Mouse (Mus musculus) small intestine, adult 2 months (tissue): ENCODE results near the gene Csdc2. TPM values are rescaled to one million over a fixed set of nuclear protein-coding genes. Genes with fewer than 3 reads are reported as not detected.

Source experiments
- H3K27ac ChIP-seq: fragments of 200-500 bp; 2 replicates; pipeline ENCODE4 v1.5.1; 2012; ENCODE audit warnings: low read depth, low read length, control low read depth, inconsistent platforms; ENCODE audit not compliant: insufficient read depth
- H3K27me3 ChIP-seq: fragments of 200-500 bp; 2 replicates; pipeline ENCODE4 v1.6.1; 2012; ENCODE audit warnings: mild to moderate bottlenecking, moderate library complexity, low read length, inconsistent platforms; ENCODE audit not compliant: control insufficient read depth, insufficient read depth
- H3K36me3 ChIP-seq: fragments of 200-500 bp; 2 replicates; pipeline ENCODE4 v1.6.1; 2012; ENCODE audit warnings: mild to moderate bottlenecking, low read length, control low read depth, inconsistent platforms; ENCODE audit not compliant: control insufficient read depth, insufficient read depth
- H3K4me1 ChIP-seq: fragments of 200-500 bp; 2 replicates; pipeline ENCODE4 v1.6.1; 2012; ENCODE audit warnings: low read length, inconsistent platforms, mixed read lengths; ENCODE audit not compliant: control insufficient read depth, insufficient read depth, insufficient read length
- H3K4me3 ChIP-seq: fragments of 200-500 bp; 2 replicates; pipeline ENCODE4 v1.5.1; 2012; ENCODE audit warnings: low read depth, mild to moderate bottlenecking, control low read depth, inconsistent platforms, low read length, moderate library complexity
- CTCF ChIP-seq: fragments of 200-500 bp; IDR thresholded peaks from 2 replicates; pipeline ENCODE4 v1.5.1; 2012; ENCODE audit warnings: low read depth, mild to moderate bottlenecking, control low read depth, inconsistent platforms, low read length, moderate library complexity, mixed read lengths; ENCODE audit not compliant: insufficient replicate concordance, insufficient read length; ENCODE audit errors: extremely low read depth
- POLR2A ChIP-seq: fragments of 200-500 bp; IDR thresholded peaks from 2 replicates; pipeline ENCODE4 v1.6.1; 2012; ENCODE audit warnings: low read depth, mild to moderate bottlenecking, control low read depth, inconsistent platforms, low read length, moderate library complexity
- WGBS: fragments of 180-500 bp; shearing (Covaris S2); methylation state at CpG from one replicate; pipeline ENCODE4 v1.1.7; 2018; 5-methylcytosine and 5-hydroxymethylcytosine counted together
- polyA plus RNA-seq: library from polyadenylated mRNA; depleted of rRNA; stranded (reverse); fragments of >200 nt; gene quantifications from 2 replicates; pipeline ENCODE4 v1.2.3, GENCODE M21; 2012

Gene Csdc2
- polyA plus RNA-seq, 1 experiment: 1.3 TPM

GRCm38 (mm10) chr15:81941010-81941409, 4.5 kb downstream of the Csdc2 start:
- Histone ChIP-seq H3K36me3 (no peaks in the 10 kb centered on the region), H3K4me1 (no peaks in the 10 kb centered on the region), H3K27me3 (peaks cover 5% of the 10 kb centered on the region), H3K27ac (no peak overlapping the region), H3K4me3 (no peak overlapping the region)
- WGBS: 89% methylated on average over 2 of the region's 2 CpGs
- TF ChIP-seq CTCF (no peak), POLR2A (no peak)

GRCm38 (mm10) chr15:81943176-81943749, 6.7 kb downstream of the Csdc2 start:
- H3K36me3 ChIP-seq: no peaks in the 10 kb centered on the region
- H3K27me3 ChIP-seq: no peaks in the 10 kb centered on the region
- TF ChIP-seq POLR2A (no peak), CTCF (no peak)
- H3K4me1 ChIP-seq: no peaks in the 10 kb centered on the region
- H3K27ac ChIP-seq: no peak overlapping the region
- WGBS: 40% methylated on average over 9 of the region's 9 CpGs
- H3K4me3 ChIP-seq: no peak overlapping the region

GRCm38 (mm10) chr15:81949076-81949475, 12.5 kb downstream of the Csdc2 start:
- no peaks in the 10 kb centered on the region for H3K27me3 ChIP-seq
- peaks cover 12% of the 10 kb centered on the region for H3K4me1 ChIP-seq
- H3K27ac ChIP-seq: no peak overlapping the region
- peaks cover 1% of the 10 kb centered on the region; the same call in 1 of the 2 replicates for H3K36me3 ChIP-seq
- WGBS: 80% methylated on average over 10 of the region's 10 CpGs
- no peak overlapping the region for H3K4me3 ChIP-seq
- no peak for TF ChIP-seq CTCF

GRCm38 (mm10) chr15:81949476-81950131, 13.0 kb downstream of the Csdc2 start:
- H3K36me3 ChIP-seq: peaks cover 1% of the 10 kb centered on the region; the same call in 1 of the 2 replicates
- 53% methylated on average over 11 of the region's 11 CpGs for WGBS
- no peak overlapping the region for H3K4me3 ChIP-seq
- H3K4me1 ChIP-seq: peaks cover 14% of the 10 kb centered on the region
- no peak overlapping the region for H3K27ac ChIP-seq
- TF ChIP-seq CTCF (no peak), POLR2A (no peak)
- H3K27me3 ChIP-seq: no peaks in the 10 kb centered on the region

GRCm38 (mm10) chr15:81950716-81951115, 14.2 kb downstream of the Csdc2 start:
- WGBS: 91% methylated on average over 5 of the region's 5 CpGs
- Histone ChIP-seq H3K4me3 (no peak overlapping the region), H3K4me1 (peaks cover 15% of the 10 kb centered on the region), H3K27ac (no peak overlapping the region), H3K36me3 (peaks cover 4% of the 10 kb centered on the region; the same call in 1 of the 2 replicates), H3K27me3 (no peaks in the 10 kb centered on the region)
- no peak for TF ChIP-seq POLR2A
- TF ChIP-seq CTCF: no peak

- H3K27ac ChIP-seq: no peak overlapping the region
- TF ChIP-seq CTCF: no peak
- no peak for TF ChIP-seq POLR2A
- peaks cover 15% of the 10 kb centered on the region for H3K4me1 ChIP-seq
- WGBS: 89% methylated on average over 9 of the region's 9 CpGs
- no peak overlapping the region for H3K4me3 ChIP-seq
- peaks cover 4% of the 10 kb centered on the region; the same call in 1 of the 2 replicates for H3K36me3 ChIP-seq
- H3K27me3 ChIP-seq: no peaks in the 10 kb centered on the region
Measured at GRCm38 (mm10) chr15:81951159-81951558, 14.6 kb downstream of the Csdc2 start.

- WGBS: 88% methylated on average over 4 of the region's 4 CpGs
Measured at GRCm38 (mm10) chr15:81952310-81952709, 15.8 kb downstream of the Csdc2 start.

GRCm38 (mm10) chr15:81954151-81954583, 17.6 kb downstream of the Csdc2 start:
- H3K4me1 ChIP-seq: peaks cover 13% of the 10 kb centered on the region

More at GRCm38 (mm10) chr15:81952310-81952709, 15.8 kb downstream of the Csdc2 start:
- Histone ChIP-seq H3K27me3 (no peaks in the 10 kb centered on the region), H3K36me3 (peaks cover 4% of the 10 kb centered on the region; the same call in 1 of the 2 replicates), H3K4me1 (peaks cover 15% of the 10 kb centered on the region), H3K27ac (no peak overlapping the region), H3K4me3 (no peak overlapping the region)
- TF ChIP-seq POLR2A (no peak), CTCF (no peak)

More at GRCm38 (mm10) chr15:81954151-81954583, 17.6 kb downstream of the Csdc2 start:
- Histone ChIP-seq H3K27me3 (no peaks in the 10 kb centered on the region), H3K36me3 (peaks cover 4% of the 10 kb centered on the region; the same call in 1 of the 2 replicates), H3K4me3 (no peak overlapping the region), H3K27ac (no peak overlapping the region)
- no peak for TF ChIP-seq POLR2A
- 60% methylated on average over 9 of the region's 9 CpGs for WGBS
